Mouse (Mus musculus) ES-E14 (cell line): Measurements from ENCODE around the gene Atg5. TPM values are rescaled to one million over a fixed set of nuclear protein-coding genes. Genes with fewer than 3 reads are reported as not detected.

Source experiments
- DNase-seq: peaks from one replicate; pipeline ENCODE4 v3.0.0-alpha.2; 2013; ENCODE audit warnings: low read depth, low spot score
- H3K27ac ChIP-seq: 2 replicates; pipeline ENCODE4 v1.5.1; 2012; ENCODE audit warnings: low read depth, mild to moderate bottlenecking, low read length, moderate library complexity, mixed read lengths; ENCODE audit not compliant: poor library complexity, insufficient read depth, severe bottlenecking
- H3K36me3 ChIP-seq: 2 replicates; pipeline ENCODE4 v1.6.1; 2012; ENCODE audit warnings: mild to moderate bottlenecking, low read length, moderate library complexity, mixed read lengths; ENCODE audit not compliant: control insufficient read depth, poor library complexity, insufficient read depth, severe bottlenecking
- H3K4me1 ChIP-seq, 2 experiments: fragments of 150-350 bp in 1 of 2; sonication (generic) in 1 of 2; 2 replicates each; pipeline ENCODE4 v1.6.1; 2012; ENCODE audit warnings: low read length in 2 of 2, mild to moderate bottlenecking in 1 of 2, mixed read lengths in 1 of 2; ENCODE audit not compliant: control insufficient read depth in 2 of 2, insufficient read depth in 2 of 2, poor library complexity in 1 of 2
- H3K4me3 ChIP-seq, 2 experiments: fragments of 150-350 bp in 1 of 2; sonication (generic) in 1 of 2; 2 replicates each; pipeline ENCODE4 v1.5.1; 2012; ENCODE audit warnings: low read length in 2 of 2, low read depth in 1 of 2, mild to moderate bottlenecking in 1 of 2, mixed read lengths in 1 of 2; ENCODE audit not compliant: insufficient read depth in 1 of 2, poor library complexity in 1 of 2, severe bottlenecking in 1 of 2
- H3K9ac ChIP-seq: 2 replicates; pipeline ENCODE4 v1.6.1; 2012; ENCODE audit warnings: low read depth, mild to moderate bottlenecking, low read length, mixed read lengths; ENCODE audit not compliant: poor library complexity, insufficient read depth, severe bottlenecking
- H3K9me3 ChIP-seq: fragments of 150-350 bp; sonication (generic); 2 replicates; pipeline ENCODE4 v1.6.1; 2012; ENCODE audit warnings: low read depth, mild to moderate bottlenecking, low read length; ENCODE audit not compliant: control insufficient read depth, insufficient read depth
- CHD2 ChIP-seq: IDR thresholded peaks from 2 replicates; pipeline ENCODE4 v1.6.1; 2014; ENCODE audit warnings: mild to moderate bottlenecking, low read depth, low read length, inconsistent platforms
- HCFC1 ChIP-seq: IDR thresholded peaks from 2 replicates; pipeline ENCODE4 v1.6.1; 2012; ENCODE audit warnings: low read length, inconsistent platforms, borderline replicate concordance; ENCODE audit not compliant: insufficient read depth
- MAFK ChIP-seq: IDR thresholded peaks from 2 replicates; pipeline ENCODE4 v1.6.1; 2014; ENCODE audit warnings: mild to moderate bottlenecking, low read depth, low read length, inconsistent platforms; ENCODE audit not compliant: insufficient read depth
- ZC3H11A ChIP-seq: IDR thresholded peaks from 2 replicates; pipeline ENCODE4 v1.6.1; 2012; ENCODE audit warnings: low read depth, mild to moderate bottlenecking, inconsistent platforms, low read length, borderline replicate concordance
- ZNF384 ChIP-seq: IDR thresholded peaks from 2 replicates; pipeline ENCODE4 v1.6.1; 2012; ENCODE audit warnings: low read depth, low read length, inconsistent platforms
- in situ Hi-C, 2 experiments: fragments of 600-800 bp; cut with MboI; formaldehyde crosslinking; loops; one replicate each; pipeline ENCODE4 v1.15.1; 2025; ENCODE audit warnings: low sequenced_read_pairs in 2 of 2, inconsistent platforms in 1 of 2; ENCODE audit not compliant: unreplicated experiment in 2 of 2
- total RNA-seq: library from RNA; depleted of rRNA; stranded (reverse); fragments of 300-350 nt; gene quantifications from 2 replicates; pipeline ENCODE4 v1.2.3, GENCODE M21; 2012

Gene Atg5
- total RNA-seq, 1 experiment, result 22.5 TPM

DNA sequence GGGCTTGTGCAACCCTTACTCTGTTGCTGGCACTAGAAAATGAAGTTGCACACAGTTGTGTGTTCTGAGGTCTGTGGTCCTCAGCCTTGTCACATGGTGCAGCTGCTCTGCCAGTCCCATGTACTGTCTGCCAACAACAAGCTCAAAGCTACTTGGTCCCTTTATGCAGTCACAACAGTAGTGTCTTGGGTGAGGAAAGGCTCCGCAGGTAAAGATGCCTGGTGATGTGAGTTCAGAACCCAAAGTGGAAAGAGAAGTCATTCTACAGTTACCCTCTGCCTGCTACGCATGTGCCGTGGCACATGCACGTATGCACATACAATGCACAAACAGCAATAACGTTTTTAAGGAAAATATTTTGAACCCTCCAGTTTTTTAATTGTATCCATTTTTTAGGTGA, 88.5 kb downstream of the Atg5 start:
- Histone ChIP-seq H3K9ac (no peak overlapping the region), H3K9me3 (no peaks in the 10 kb centered on the region), H3K4me3 (no peak overlapping the region), H3K36me3 (peaks cover 7% of the 10 kb centered on the region), H3K27ac (no peak overlapping the region), H3K4me1 (peaks cover 8 to 14% of the 10 kb centered on the region in 2 experiments)
- DNase-seq, result no peak
- TF ChIP-seq MAFK (no peak), CHD2 (no peak), ZNF384 (no peak), ZC3H11A (no peak), HCFC1 (no peak)
- in situ Hi-C loops, result no loop called here

GRCm38 (mm10) chr10:44357316-44357715, 89.2 kb downstream of the Atg5 start:
- no peaks in the 10 kb centered on the region for H3K9me3 ChIP-seq

DNA sequence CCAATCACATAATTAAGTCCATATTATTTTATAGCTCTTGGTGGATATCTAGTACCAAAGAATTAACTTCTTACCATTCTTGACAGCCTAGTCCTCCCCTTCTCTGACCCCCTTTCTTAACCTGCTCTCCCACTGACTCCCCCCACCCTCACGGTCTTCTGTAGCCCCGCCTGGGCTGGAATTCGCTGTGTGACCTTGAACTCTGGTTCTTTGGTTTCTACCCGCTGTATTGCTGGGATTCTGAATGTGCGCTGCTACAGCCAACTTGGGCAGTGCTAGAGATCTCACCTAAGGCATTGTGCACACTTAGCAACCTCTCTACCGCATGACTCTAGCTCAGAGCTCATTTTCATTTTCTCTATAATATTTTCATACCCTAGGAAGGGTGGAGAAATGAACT, 90.7 kb downstream of the Atg5 start:
- DNase-seq, result no peak
- peaks cover 8 to 17% of the 10 kb centered on the region in 2 experiments for H3K4me1 ChIP-seq
- no peaks in the 10 kb centered on the region for H3K9me3 ChIP-seq
- H3K36me3 ChIP-seq, result peaks cover 7% of the 10 kb centered on the region
- H3K4me3 ChIP-seq, result no peak overlapping the region
- TF ChIP-seq ZNF384 (no peak), MAFK (no peak), ZC3H11A (no peak), CHD2 (no peak), HCFC1 (no peak)
- H3K9ac ChIP-seq, result no peak overlapping the region
- H3K27ac ChIP-seq, result no peak overlapping the region
- in situ Hi-C loops, result no loop called here

More at GRCm38 (mm10) chr10:44357316-44357715, 89.2 kb downstream of the Atg5 start:
- TF ChIP-seq MAFK (no peak), ZNF384 (no peak), ZC3H11A (no peak), CHD2 (no peak), HCFC1 (no peak)
- Histone ChIP-seq H3K9ac (no peak overlapping the region), H3K36me3 (peaks cover 7% of the 10 kb centered on the region), H3K4me3 (no peak overlapping the region), H3K4me1 (peaks cover 8 to 15% of the 10 kb centered on the region in 2 experiments), H3K27ac (no peak overlapping the region)
- in situ Hi-C loops, result no loop called here
- DNase-seq, result no peak

- H3K4me1 ChIP-seq, result peaks cover 8 to 18% of the 10 kb centered on the region in 2 experiments
- no peak overlapping the region for H3K27ac ChIP-seq
- no peak overlapping the region for H3K4me3 ChIP-seq
- in situ Hi-C loops, result no loop called here
- no peak overlapping the region for H3K9ac ChIP-seq
- TF ChIP-seq MAFK (no peak), CHD2 (no peak), ZNF384 (no peak), ZC3H11A (no peak), HCFC1 (no peak)
- DNase-seq, result no peak
- H3K36me3 ChIP-seq, result peaks cover 5% of the 10 kb centered on the region
- no peaks in the 10 kb centered on the region for H3K9me3 ChIP-seq
Observed at GRCm38 (mm10) chr10:44360632-44361031, 92.5 kb downstream of the Atg5 start.

DNA sequence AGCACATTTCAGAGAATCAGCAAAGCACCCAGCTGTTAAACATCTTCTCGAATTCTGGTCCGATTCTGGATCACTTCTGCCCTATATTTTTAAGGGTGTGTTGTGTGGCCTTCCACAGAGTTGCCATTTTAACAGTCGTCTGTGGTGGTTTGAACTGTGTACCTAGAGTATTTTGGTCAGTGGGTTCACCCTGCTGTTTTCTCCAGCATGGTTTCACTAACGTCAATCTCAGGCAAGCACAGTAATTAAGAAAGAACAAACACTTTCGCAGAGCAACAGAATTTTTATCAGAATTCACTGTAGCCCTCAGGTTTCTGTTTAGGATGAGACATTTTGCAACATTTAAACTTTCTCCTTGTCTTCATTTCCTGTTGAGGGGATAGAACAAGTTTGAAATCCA, 94.3 kb downstream of the Atg5 start:
- in situ Hi-C loops, result no loop called here
- peaks cover 15 to 21% of the 10 kb centered on the region in 2 experiments for H3K4me1 ChIP-seq
- DNase-seq, result no peak
- peaks cover 4% of the 10 kb centered on the region for H3K36me3 ChIP-seq
- no peak overlapping the region for H3K9ac ChIP-seq
- no peak overlapping the region for H3K4me3 ChIP-seq
- no peak overlapping the region for H3K27ac ChIP-seq
- H3K9me3 ChIP-seq, result no peaks in the 10 kb centered on the region
- no peak for TF ChIP-seq CHD2
- TF ChIP-seq ZNF384, result no peak
- TF ChIP-seq ZC3H11A, result no peak
- TF ChIP-seq HCFC1, result no peak
- TF ChIP-seq MAFK, result no peak
